Mouse (Mus musculus) kidney, embryonic 14.5 days (tissue): Measurements from ENCODE around the gene Osbpl6. TPM values are rescaled to one million over a fixed set of nuclear protein-coding genes. Genes with fewer than 3 reads are reported as not detected.
A peak's percentile ranks its signal among the peaks of the same experiment; 100 is the strongest.

Experiments
- ATAC-seq: fragments of 200-750 bp; cut with Nextera tagmentation; 2 replicates; pipeline ENCODE4 v1.8.0; 2017; ENCODE audit warnings: moderate number of reproducible peaks, mild to moderate bottlenecking, moderate TSS enrichment, moderate library complexity; ENCODE audit not compliant: low FRiP score, low TSS enrichment
- H3K27ac ChIP-seq: fragments of 300-500 bp; sonication (generic); 2 replicates; pipeline ENCODE4 v1.5.1; 2014; ENCODE audit warnings: low read depth, mild to moderate bottlenecking, low read length, moderate library complexity, mixed read lengths
- H3K27me3 ChIP-seq: fragments of 300-500 bp; sonication (generic); 2 replicates; pipeline ENCODE4 v1.6.1; 2014; ENCODE audit warnings: mild to moderate bottlenecking, low read length; ENCODE audit not compliant: control insufficient read depth, insufficient read depth
- H3K36me3 ChIP-seq: fragments of 300-500 bp; sonication (generic); 2 replicates; pipeline ENCODE4 v1.6.1; 2014; ENCODE audit warnings: low read length, mixed read lengths; ENCODE audit not compliant: control insufficient read depth, insufficient read depth
- H3K4me1 ChIP-seq: fragments of 300-500 bp; sonication (generic); 2 replicates; pipeline ENCODE4 v1.6.1; 2014; ENCODE audit warnings: low read length, mixed read lengths; ENCODE audit not compliant: control insufficient read depth, insufficient read depth
- H3K4me2 ChIP-seq: fragments of 300-500 bp; sonication (generic); replicated peaks from 2 replicates; pipeline ENCODE4 v1.6.1; 2014; ENCODE audit warnings: low read depth, mild to moderate bottlenecking, low read length
- H3K4me3 ChIP-seq: fragments of 300-500 bp; sonication (generic); 2 replicates; pipeline ENCODE4 v1.5.1; 2014; ENCODE audit warnings: mild to moderate bottlenecking, low read length
- H3K9ac ChIP-seq: fragments of 300-500 bp; sonication (generic); 2 replicates; pipeline ENCODE4 v1.6.1; 2014; ENCODE audit warnings: low read depth, mild to moderate bottlenecking, low read length, moderate library complexity
- H3K9me3 ChIP-seq: fragments of 300-500 bp; sonication (generic); 2 replicates; pipeline ENCODE4 v1.6.1; 2016; ENCODE audit warnings: low read length; ENCODE audit not compliant: control insufficient read depth
- WGBS: fragments of 180-500 bp; shearing (Covaris S2); extraction: QIAGEN DNeasy Blood & Tissue Kit; methylation state at CpG from one replicate; pipeline ENCODE4 v1.1.7; 2014; 5-methylcytosine and 5-hydroxymethylcytosine counted together
- polyA plus RNA-seq: library from polyadenylated mRNA; unstranded; fragments of >200 nt; fragmentation: Nextera tagmentation; extraction: Ambion mirVana; gene quantifications from 2 replicates; pipeline ENCODE4 v1.2.1, GENCODE M21; 2014

Osbpl6 gene
- polyA plus RNA-seq, 1 experiment from 2014 or later = 17.5 TPM

DNA sequence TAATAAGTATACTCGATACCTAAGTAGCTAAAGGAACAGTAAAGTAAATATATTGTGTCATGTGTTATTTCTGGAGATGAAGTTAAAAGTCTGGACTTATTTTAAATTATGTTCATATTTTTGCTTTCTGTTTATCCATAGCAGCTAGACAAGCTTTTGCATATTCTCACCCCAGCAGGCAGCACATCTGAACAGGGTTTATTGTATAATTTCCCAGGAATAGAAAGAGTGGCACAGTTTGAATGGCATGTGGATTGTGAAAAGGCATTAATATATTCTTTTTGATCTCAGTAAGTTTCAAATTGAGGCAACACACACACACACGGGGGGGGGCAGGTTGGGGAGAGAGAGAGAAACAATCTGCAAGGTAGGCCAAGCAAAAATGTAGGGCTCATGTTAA, 6.6 kb downstream of the Osbpl6 start:
- no peak overlapping the region for H3K4me3 ChIP-seq

GRCm38 (mm10) chr2:76417446-76418141, 11.3 kb downstream of the Osbpl6 start:
- WGBS = 94% methylated on average over 14 of the region's 14 CpGs
- no peak overlapping the region for H3K4me3 ChIP-seq
- no peaks in the 10 kb centered on the region for H3K4me1 ChIP-seq
- no peaks in the 10 kb centered on the region for H3K27me3 ChIP-seq
- no peak for ATAC-seq
- H3K36me3 ChIP-seq = no peaks in the 10 kb centered on the region
- no peak overlapping the region for H3K27ac ChIP-seq
- H3K4me2 ChIP-seq = no peak overlapping the region
- no peaks in the 10 kb centered on the region for H3K9me3 ChIP-seq
- no peak overlapping the region for H3K9ac ChIP-seq

More for the DNA sequence above, 6.6 kb downstream of the Osbpl6 start:
- no peaks in the 10 kb centered on the region for H3K27me3 ChIP-seq
- H3K4me1 ChIP-seq = no peaks in the 10 kb centered on the region
- WGBS = 78% methylated on average over 2 of the region's 2 CpGs
- no peaks in the 10 kb centered on the region for H3K36me3 ChIP-seq
- no peak overlapping the region for H3K4me2 ChIP-seq
- ATAC-seq = no peak
- no peak overlapping the region for H3K9ac ChIP-seq
- H3K27ac ChIP-seq = no peak overlapping the region
- no peaks in the 10 kb centered on the region for H3K9me3 ChIP-seq

DNA sequence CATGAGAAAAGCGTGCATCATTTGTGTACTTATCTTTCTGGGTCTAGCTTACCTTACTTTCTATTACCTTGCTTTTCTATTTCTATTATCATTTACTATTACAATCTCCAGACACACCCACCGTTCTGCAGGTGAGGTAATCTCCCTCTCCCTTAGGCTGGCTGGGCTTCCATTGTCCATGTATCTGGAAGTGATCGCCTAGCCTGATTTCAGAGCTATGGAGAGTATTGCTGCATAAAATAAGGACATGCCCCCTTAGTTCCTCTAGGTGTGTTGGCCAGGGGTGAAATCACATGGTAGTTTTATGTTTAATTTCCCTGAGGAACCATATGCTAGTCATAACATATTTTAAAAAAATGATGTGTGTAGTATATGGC, 11.8 kb downstream of the Osbpl6 start:
- no peaks in the 10 kb centered on the region for H3K4me1 ChIP-seq
- no peaks in the 10 kb centered on the region for H3K9me3 ChIP-seq
- 94% methylated on average over 3 of the region's 3 CpGs for WGBS
- no peak overlapping the region for H3K4me2 ChIP-seq
- no peak overlapping the region for H3K9ac ChIP-seq
- H3K36me3 ChIP-seq = no peaks in the 10 kb centered on the region
- no peak for ATAC-seq
- H3K27me3 ChIP-seq = no peaks in the 10 kb centered on the region
- no peak overlapping the region for H3K27ac ChIP-seq
- H3K4me3 ChIP-seq = no peak overlapping the region

- Histone ChIP-seq H3K4me1 (no peaks in the 10 kb centered on the region), H3K4me3 (no peak overlapping the region), H3K27ac (no peak overlapping the region), H3K27me3 (no peaks in the 10 kb centered on the region), H3K9me3 (no peaks in the 10 kb centered on the region), H3K36me3 (no peaks in the 10 kb centered on the region), H3K4me2 (no peak overlapping the region), H3K9ac (no peak overlapping the region)
- ATAC-seq = no peak
- 76% methylated on average over 6 of the region's 6 CpGs for WGBS
These were observed 15.2 kb downstream of the Osbpl6 start for GRCm38 (mm10) chr2:76421411-76421924.

DNA sequence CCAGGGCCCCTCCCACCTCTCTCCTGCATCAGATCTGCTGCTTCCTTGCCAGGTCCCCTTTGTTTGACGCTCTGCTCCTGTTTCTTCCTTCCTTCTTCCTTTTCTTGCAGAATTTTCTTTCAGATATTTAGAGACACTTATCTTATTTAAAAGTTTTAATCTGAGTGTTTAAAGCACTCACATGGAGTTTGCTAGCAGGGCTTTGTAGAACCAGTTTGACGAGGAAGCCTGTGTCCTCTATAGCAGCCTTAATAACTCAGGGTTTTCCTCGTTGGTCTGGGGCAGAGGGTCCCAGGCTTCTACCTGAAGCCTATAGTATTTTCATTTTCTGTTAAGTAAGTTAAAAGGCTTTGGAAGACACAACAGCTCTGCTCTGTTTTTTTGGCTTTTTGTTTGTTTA, 20.5 kb downstream of the Osbpl6 start:
- H3K4me3 ChIP-seq = no peak overlapping the region
- no peak overlapping the region for H3K9ac ChIP-seq
- H3K27me3 ChIP-seq = no peaks in the 10 kb centered on the region
- no peaks in the 10 kb centered on the region for H3K9me3 ChIP-seq
- H3K27ac ChIP-seq = no peak overlapping the region
- H3K36me3 ChIP-seq = no peaks in the 10 kb centered on the region
- 56% methylated on average over 3 of the region's 3 CpGs for WGBS
- no peak for ATAC-seq
- no peak overlapping the region for H3K4me2 ChIP-seq
- H3K4me1 ChIP-seq = 0 out of 2 replicates have a peak, but pooled peaks cover 5% of the 10 kb centered on the region

DNA sequence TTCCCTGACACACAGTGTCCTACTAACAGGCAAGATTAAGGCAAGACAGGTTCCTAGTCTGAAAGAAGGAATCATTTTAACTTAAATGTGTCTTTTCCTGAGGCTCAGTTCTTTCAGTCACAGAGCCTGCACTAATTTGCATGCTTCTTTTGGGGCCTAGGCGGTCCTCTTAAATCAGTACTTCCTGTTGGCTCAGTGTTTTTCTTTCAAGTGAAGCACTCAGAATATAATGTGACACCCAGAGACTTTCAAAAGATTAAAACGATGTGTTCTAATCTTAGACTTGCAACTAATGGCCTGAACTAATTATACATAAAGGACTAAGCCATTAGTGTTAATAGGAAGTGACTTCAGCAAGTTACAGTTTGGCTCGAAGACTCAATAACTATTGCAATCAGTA, 23.0 kb downstream of the Osbpl6 start:
- no peak overlapping the region for H3K9ac ChIP-seq
- H3K27me3 ChIP-seq = no peaks in the 10 kb centered on the region
- no peak overlapping the region for H3K27ac ChIP-seq
- no peak overlapping the region for H3K4me2 ChIP-seq
- WGBS = 42% methylated on average over 3 of the region's 3 CpGs
- H3K9me3 ChIP-seq = no peaks in the 10 kb centered on the region
- H3K4me3 ChIP-seq = no peak overlapping the region
- no peak for ATAC-seq
- no peaks in the 10 kb centered on the region for H3K36me3 ChIP-seq
- 0 out of 2 replicates have a peak, but pooled peaks cover 7% of the 10 kb centered on the region for H3K4me1 ChIP-seq

- no peaks in the 10 kb centered on the region for H3K36me3 ChIP-seq
- no peaks in the 10 kb centered on the region for H3K27me3 ChIP-seq
- no peak overlapping the region for H3K4me2 ChIP-seq
- H3K9ac ChIP-seq = no peak overlapping the region
- no peak overlapping the region for H3K4me3 ChIP-seq
- WGBS = 49% methylated on average over 5 of the region's 5 CpGs
- ATAC-seq = peak; percentile 50; the same call in 1 of the 2 replicates
- H3K4me1 ChIP-seq = 0 out of 2 replicates have a peak, but pooled peaks cover 7% of the 10 kb centered on the region
- no peak overlapping the region for H3K27ac ChIP-seq
- no peaks in the 10 kb centered on the region for H3K9me3 ChIP-seq
These were observed 23.5 kb downstream of the Osbpl6 start for GRCm38 (mm10) chr2:76429855-76430254.

DNA sequence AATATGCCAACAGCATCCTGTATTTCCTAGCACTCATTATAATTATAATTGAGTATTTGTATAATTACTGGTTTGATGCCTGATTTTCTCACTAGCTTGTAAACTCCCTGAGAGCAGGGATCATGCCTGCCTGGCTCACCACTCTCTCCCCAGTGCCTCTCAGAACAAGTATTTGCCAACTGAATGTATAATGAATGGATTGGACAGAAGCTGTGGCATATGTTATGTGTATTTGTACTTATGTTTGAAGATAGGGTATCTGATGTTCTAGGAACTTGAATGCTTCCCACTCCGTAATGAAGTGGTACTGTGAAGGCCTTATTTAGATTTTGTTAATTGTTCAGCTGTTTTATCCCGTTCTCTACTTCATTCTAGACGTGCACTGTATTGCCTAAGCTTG, 24.2 kb downstream of the Osbpl6 start:
- 95% methylated on average over 3 of the region's 3 CpGs for WGBS
- no peak overlapping the region for H3K9ac ChIP-seq
- no peaks in the 10 kb centered on the region for H3K27me3 ChIP-seq
- no peak overlapping the region for H3K4me3 ChIP-seq
- H3K9me3 ChIP-seq = no peaks in the 10 kb centered on the region
- no peaks in the 10 kb centered on the region for H3K36me3 ChIP-seq
- no peak overlapping the region for H3K4me2 ChIP-seq
- H3K27ac ChIP-seq = no peak overlapping the region
- no peak for ATAC-seq
- 0 out of 2 replicates have a peak, but pooled peaks cover 7% of the 10 kb centered on the region for H3K4me1 ChIP-seq

GRCm38 (mm10) chr2:76434224-76434623, 27.9 kb downstream of the Osbpl6 start:
- no peak overlapping the region for H3K4me2 ChIP-seq
- H3K36me3 ChIP-seq = no peaks in the 10 kb centered on the region
- no peaks in the 10 kb centered on the region for H3K27me3 ChIP-seq
- no peak overlapping the region for H3K27ac ChIP-seq
- no peak overlapping the region for H3K4me3 ChIP-seq
- H3K4me1 ChIP-seq = 0 out of 2 replicates have a peak, but pooled peaks cover 4% of the 10 kb centered on the region
- H3K9me3 ChIP-seq = no peaks in the 10 kb centered on the region
- no peak overlapping the region for H3K9ac ChIP-seq
- WGBS = 64% methylated on average over 7 of the region's 7 CpGs
- no peak for ATAC-seq
